Mouse (Mus musculus) v-Abl transformed pro-B cells (cell line): ENCODE results near the gene Abcb6.

ENCODE experiments used
- in situ Hi-C, 2 experiments: fragments of 400-800 bp; cut with MboI; formaldehyde crosslinking; loops; one replicate each; pipeline ENCODE4 v1.15.1; 2025; ENCODE audit not compliant: unreplicated experiment in 2 of 2

Abcb6 gene

DNA sequence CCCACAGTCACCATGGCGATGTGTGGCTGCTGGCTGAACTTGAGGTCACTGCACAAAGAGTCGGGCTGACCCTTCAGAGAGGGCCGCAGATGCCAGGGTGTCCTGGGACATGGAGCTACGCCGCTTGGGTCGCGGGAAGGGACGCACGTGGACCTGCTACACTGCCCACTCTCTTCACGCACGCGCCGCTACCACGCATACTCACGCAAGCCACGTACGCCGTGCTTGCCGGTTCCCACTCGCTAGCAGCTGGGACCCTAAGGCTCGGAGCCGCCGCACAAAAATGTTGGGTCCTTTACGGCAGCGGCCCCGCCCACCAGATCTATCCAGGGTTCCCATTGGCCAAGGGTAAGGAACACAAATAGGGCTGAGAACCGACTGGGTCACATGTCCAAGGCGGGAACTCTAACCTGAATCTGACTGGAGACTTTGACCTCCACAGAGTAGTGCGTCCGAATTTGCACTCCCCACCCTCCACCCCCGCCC, at the start of gene Abcb6:
Gene Abcb6 (minus strand): TSS at position 288 of the 486 bp plus-strand sequence.
- in situ Hi-C loops, result loop anchor here (5.0 kb wide), 1 partner anchor 72 kb away; no protein-coding TSS in a partner anchor

GRCm38 (mm10) chr1:75229158-75229557, 49.0 kb upstream of the Abcb6 start:
- in situ Hi-C loops, result loop anchor here in 1 of 2 experiments (25.0 kb wide), 1 partner anchor 442 kb away; the partner anchor contains the start of gene Wnt10a

DNA sequence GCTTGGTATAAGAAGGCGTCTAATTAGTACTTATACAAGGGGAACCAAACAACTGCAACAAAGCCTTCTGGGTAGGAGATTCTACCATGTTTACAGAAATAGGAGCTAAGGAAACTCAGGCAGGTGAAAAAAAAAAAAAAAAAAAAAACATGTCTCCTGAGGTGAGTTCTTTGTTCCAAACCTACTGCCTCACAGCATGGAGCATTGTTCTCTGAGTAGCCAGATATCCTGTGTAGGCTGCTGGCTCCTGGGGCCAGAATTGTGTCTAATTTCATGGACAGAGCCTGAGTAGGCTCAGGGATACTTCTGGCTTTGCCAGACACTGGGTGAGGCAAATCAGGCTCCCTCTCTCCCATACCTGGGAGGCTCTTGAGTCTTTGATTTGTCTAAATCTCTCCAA, 47.5 kb upstream of the Abcb6 start:
- in situ Hi-C loops, result loop anchor here in 1 of 2 experiments (25.0 kb wide), 1 partner anchor 440 kb away; the partner anchor contains the start of gene Wnt10a

- in situ Hi-C loops, result loop anchor here in 1 of 2 experiments (25.0 kb wide), 1 partner anchor 439 kb away; the partner anchor contains the start of gene Wnt10a
Measured at GRCm38 (mm10) chr1:75226138-75226537, 45.9 kb upstream of the Abcb6 start.

DNA sequence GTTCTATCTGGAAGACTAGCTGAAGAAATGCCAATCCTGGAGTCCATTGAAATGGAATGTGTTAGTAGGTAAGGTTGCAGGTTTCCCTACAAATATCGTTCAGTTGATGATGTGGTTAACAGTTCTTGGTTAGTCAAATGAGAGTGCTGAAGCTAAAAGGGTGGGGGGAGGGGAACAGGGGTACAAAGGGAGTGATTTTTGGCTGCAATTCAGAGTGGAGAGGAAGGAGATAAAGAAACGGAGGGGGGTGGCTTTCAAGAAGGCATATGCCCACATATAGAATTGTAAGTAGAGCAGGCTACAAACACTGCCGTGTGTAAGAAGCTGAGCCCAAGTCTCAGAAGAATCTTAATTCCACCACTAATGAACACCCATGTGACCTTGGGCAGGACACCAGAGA, 45.3 kb upstream of the Abcb6 start:
- in situ Hi-C loops, result loop anchor here in 1 of 2 experiments (25.0 kb wide), 1 partner anchor 438 kb away; the partner anchor contains the start of gene Wnt10a

DNA sequence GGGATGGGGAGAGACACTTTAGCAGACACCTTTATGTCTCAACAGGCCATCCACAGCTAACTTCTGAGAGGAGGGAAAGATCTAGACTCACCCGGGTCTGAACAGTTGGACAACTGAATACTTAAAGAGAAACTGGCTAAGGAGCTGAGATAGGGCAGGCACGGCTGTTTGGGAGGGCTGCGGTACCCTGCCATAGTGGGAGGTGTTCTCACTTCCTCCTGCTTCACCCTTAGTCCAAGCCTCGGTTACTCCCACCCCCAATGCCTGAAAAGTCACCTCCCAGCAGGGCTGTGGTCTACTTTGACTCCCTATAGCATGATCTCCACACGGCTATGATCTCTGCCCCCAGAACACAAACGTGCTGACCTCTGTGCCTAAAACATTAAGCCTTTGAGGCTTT, 43.3 kb upstream of the Abcb6 start:
- in situ Hi-C loops, result no loop called here

DNA sequence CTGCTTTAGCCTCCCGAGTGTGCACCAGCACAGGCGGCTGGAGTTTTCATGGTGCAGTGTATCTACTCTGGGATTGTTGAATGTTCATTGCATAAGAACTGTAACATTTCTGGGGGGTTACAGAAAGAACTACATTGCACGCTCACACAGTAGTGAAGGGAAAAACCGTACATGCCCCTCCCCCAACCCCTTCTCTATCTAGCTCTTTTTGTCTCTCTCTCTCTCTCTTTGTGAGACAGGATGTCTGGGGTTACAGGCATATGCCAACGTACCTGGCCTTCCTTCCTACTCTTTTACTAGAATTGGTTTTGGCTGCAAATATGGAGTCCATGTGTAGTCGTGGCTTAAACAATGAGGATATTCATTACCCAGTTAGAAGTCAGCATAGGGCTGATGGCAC, 42.7 kb upstream of the Abcb6 start:
- in situ Hi-C loops, result no loop called here

DNA sequence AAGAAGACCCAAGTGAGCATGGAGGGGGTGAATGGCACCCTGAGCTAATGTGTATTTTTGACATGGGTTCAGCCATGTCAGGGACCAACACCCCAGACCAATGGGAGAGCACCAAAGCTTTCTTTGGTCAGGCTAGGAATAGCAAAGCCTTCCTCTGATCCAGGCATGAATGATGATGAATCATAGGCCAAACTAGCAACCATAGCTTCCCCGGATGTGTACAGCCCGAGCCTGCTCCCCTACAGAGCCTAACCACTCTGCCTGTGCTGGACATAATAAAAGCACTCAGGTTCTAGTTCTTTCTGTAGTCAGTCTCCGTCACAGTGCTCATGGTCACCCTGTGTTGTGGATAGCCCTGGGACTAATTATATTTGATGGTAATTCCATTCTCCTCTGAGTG, 41.3 kb upstream of the Abcb6 start:
- in situ Hi-C loops, result no loop called here

DNA sequence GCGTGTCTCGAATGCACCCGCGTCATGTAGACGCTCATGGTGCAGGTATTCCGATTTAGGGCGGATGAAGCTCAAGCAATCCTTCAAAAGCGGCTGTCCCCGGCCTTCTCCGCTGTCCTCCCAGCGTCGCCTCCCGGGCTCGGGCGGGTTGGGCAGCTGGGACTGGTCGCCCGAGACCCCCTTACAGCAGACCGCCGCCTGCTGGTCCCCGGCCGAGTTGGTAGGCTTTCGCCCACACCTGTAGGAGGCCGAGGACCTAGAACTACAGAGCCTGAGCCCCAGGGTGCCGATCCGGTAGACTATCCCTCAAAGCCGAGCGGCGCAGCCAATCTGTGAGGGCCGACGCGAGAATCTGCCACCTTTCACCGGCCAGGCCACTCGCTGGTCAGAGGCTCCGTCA, 39.3 kb upstream of the Abcb6 start, which contains the start of gene Tuba4a:
Gene Tuba4a (minus strand): TSS at position 335 of the 400 bp plus-strand sequence.
- in situ Hi-C loops, result no loop called here

GRCm38 (mm10) chr1:75219078-75219477, 38.9 kb upstream of the Abcb6 start:
- in situ Hi-C loops, result no loop called here

- in situ Hi-C loops, result no loop called here
Measured at GRCm38 (mm10) chr1:75218227-75219001, 38.2 kb upstream of the Abcb6 start.

- in situ Hi-C loops, result no loop called here
Measured at GRCm38 (mm10) chr1:75217893-75218226, 37.7 kb upstream of the Abcb6 start.

DNA sequence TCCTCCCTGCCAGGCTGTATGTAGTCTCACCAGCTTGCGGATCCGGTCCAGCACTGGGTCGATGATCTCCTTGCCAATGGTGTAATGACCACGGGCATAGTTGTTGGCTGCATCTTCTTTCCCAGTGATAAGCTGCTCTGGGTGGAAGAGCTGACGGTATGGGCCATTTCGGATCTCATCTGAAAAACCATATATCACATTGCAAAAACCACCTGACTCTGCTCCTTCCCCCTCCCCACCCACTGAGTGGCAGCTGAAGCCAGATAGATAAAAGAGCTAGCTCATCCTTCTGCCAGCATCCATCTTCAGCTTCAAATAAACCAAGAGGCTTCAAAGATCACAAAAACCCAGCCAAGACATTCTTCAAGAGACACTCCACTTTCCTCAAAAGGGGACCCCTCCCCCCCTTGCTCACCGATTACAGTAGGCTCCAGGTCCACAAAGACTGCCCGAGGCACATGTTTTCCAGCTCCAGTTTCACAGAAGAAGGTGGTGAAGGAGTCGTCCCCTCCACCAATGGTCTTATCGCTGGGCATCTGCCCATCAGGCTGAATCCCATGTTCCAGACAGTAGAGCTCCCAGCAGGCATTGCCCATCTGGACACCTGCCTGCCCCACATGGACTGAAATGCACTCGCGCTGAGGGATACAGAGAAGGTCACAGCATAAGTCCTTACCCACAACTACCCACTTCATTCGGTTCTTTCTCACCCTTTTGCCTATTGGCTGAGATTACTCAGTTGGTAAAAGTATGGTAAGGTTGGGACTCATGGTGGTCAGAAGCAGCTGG, 36.8 kb upstream of the Abcb6 start:
- in situ Hi-C loops, result no loop called here

DNA sequence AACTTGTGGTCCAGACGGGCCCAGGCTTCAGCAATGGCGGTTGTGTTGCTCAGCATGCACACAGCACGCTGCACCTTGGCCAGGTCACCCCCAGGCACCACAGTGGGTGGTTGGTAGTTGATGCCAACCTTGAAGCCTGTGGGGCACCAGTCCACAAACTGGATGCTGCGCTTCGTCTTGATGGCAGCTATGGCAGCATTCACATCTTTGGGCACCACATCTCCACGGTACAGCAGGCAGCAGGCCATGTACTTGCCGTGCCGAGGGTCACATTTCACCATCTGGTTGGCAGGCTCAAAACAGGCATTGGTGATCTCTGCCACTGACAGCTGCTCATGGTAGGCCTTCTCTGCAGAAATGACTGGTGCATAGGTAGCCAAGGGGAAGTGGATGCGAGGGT, 35.6 kb upstream of the Abcb6 start:
- in situ Hi-C loops, result no loop called here

DNA sequence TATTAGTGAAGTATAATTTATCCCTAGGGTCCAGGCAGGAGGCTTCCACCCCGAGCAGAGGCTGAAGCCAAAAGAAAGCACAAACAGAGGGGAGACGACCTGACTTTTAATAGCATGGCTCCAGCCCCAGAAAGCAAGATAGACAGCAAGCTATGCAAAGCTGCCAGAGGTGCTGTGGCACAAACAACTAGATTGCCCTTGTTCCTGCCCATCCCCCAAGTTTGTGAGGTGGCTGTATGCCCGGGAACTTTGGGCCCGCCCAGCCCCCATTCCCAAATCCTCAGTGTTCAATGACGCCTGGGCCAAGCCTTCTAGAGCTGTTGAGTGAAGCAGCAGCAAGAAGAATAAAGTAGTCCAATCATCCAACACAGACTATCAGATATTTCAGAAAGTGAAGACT, 34.7 kb upstream of the Abcb6 start:
- in situ Hi-C loops, result no loop called here

- in situ Hi-C loops, result no loop called here
Measured at GRCm38 (mm10) chr1:75214442-75214841, 34.2 kb upstream of the Abcb6 start.

- in situ Hi-C loops, result no loop called here
Measured at GRCm38 (mm10) chr1:75213096-75213495, 32.9 kb upstream of the Abcb6 start.

- in situ Hi-C loops, result no loop called here
Measured at GRCm38 (mm10) chr1:75212542-75212941, 32.4 kb upstream of the Abcb6 start.

DNA sequence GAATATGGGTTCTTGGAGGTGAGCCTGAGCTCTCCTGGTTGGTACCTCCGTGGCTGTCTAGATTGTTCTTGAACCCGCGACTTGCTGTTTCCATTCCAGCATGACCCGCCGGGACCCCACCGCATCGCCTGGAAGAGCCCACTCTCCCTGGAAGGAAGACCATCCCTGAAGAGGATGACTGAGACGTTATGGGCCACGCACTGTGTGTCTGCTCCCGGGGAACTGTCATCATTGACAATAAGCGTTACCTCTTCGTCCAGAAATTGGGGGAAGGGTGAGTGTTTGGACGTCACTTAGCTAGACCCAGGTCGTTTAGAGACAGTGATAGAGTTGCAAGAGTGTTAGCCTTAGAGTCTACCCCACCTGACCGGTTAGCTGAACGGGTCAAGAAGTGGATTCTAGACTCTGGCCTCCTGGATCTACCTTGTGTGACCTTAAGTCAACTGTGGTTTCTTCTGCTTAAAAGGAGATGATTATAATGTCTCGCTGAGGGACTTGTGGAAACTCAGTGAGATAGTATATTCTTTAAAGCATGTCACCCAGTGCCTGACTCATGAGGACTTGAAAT, 31.0 kb upstream of the Abcb6 start:
- in situ Hi-C loops, result no loop called here

DNA sequence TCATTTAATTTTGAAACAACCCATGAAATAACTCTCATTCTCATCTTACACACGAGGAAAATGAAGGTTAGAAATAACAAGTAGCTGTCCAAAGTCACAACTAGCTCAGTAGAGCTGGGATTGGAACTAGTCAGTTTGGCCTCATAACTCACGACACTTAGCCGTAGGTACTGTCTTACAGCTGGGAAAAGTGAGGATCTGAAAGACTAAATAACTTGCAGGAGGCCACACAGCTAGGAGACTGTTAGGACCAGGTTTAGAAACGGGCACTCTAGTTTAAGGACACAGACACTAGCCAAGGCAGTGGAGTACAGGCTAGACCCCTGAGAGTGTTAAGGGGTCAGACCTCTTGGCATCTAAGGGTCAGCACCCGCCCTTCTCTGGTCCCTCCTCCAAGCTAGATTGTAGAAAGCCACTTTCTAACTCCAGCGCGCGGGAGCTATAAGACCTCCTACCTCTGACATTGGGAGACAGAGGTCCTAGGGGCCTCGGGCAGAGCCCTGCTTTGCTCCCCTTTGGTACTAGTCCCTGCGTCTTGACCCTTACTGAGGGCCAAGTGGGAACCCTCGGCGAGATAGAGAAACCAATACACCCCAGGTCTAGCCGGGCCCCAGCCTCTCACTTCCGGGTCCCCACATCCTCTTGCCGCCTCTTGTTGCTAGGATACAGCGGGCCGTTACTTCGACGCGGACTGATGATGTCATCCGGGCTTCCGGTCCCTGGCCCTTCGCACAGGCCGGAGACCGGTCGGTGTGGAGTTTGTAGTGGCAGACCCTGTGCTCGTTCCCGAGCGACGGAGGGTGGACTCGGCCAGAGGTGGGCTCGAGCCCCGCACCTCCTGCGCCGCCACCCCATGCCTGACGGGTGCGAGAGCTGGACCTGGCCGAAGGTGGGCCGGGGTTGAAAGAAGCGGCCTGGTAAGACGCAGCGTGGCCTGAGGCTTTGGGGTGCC, 30.2 kb upstream of the Abcb6 start, which contains the start of the genes Glb1l and Stk16:
Gene Glb1l (minus strand): TSS at position 678 of the 952 bp plus-strand sequence.
Gene Stk16 (plus strand): TSS at position 703 of the 952 bp plus-strand sequence.
- in situ Hi-C loops, result no loop called here
